Mouse (Mus musculus) heart, embryonic 11.5 days (tissue): ENCODE results near the gene Fabp6. TPM values are rescaled to one million over a fixed set of nuclear protein-coding genes. Genes with fewer than 3 reads are reported as not detected.

ENCODE experiments used
- ATAC-seq: fragments of 200-750 bp; cut with Nextera tagmentation; replicated peaks from 2 replicates; pipeline ENCODE4 v1.8.0; 2017; ENCODE audit warnings: moderate library complexity; ENCODE audit not compliant: insufficient number of reproducible peaks, low FRiP score, low TSS enrichment
- H3K27ac ChIP-seq: fragments of 300-500 bp; sonication (generic); 2 replicates; pipeline ENCODE4 v1.5.1; 2014; ENCODE audit warnings: mild to moderate bottlenecking, low read depth, low read length
- H3K27me3 ChIP-seq: fragments of 300-500 bp; sonication (generic); 2 replicates; pipeline ENCODE4 v1.6.1; 2014; ENCODE audit warnings: mild to moderate bottlenecking, low read length, mixed read lengths; ENCODE audit not compliant: control insufficient read depth, insufficient read depth
- H3K36me3 ChIP-seq: fragments of 300-500 bp; sonication (generic); 2 replicates; pipeline ENCODE4 v1.6.1; 2014; ENCODE audit warnings: mild to moderate bottlenecking, low read length, moderate library complexity, mixed read lengths; ENCODE audit not compliant: control insufficient read depth, insufficient read depth
- H3K4me1 ChIP-seq: fragments of 300-500 bp; sonication (generic); 2 replicates; pipeline ENCODE4 v1.6.1; 2014; ENCODE audit warnings: low read length; ENCODE audit not compliant: control insufficient read depth, insufficient read depth
- H3K4me2 ChIP-seq: fragments of 300-500 bp; sonication (generic); 2 replicates; pipeline ENCODE4 v1.6.1; 2014; ENCODE audit warnings: mild to moderate bottlenecking, moderate library complexity
- H3K4me3 ChIP-seq: fragments of 300-500 bp; sonication (generic); 2 replicates; pipeline ENCODE4 v1.5.1; 2014; ENCODE audit warnings: low read depth, low read length
- H3K9ac ChIP-seq: fragments of 300-500 bp; sonication (generic); 2 replicates; pipeline ENCODE4 v1.6.1; 2014; ENCODE audit warnings: mild to moderate bottlenecking, low read depth, low read length, moderate library complexity
- H3K9me3 ChIP-seq: fragments of 300-500 bp; sonication (generic); replicated peaks from 2 replicates; pipeline ENCODE4 v1.6.1; 2016; ENCODE audit warnings: low read length; ENCODE audit not compliant: control insufficient read depth
- WGBS: fragments of 180-500 bp; shearing (Covaris S2); extraction: QIAGEN DNeasy Blood & Tissue Kit; methylation state at CpG from one replicate; pipeline ENCODE4 v1.1.7; 2014; ENCODE audit not compliant: insufficient replicate concordance; 5-methylcytosine and 5-hydroxymethylcytosine counted together
- polyA plus RNA-seq: library from polyadenylated mRNA; unstranded; fragments of >200 nt; fragmentation: Nextera tagmentation; extraction: Ambion mirVana; gene quantifications from 2 replicates; pipeline ENCODE4 v1.2.1, GENCODE M21; 2014

The Fabp6 gene
- polyA plus RNA-seq, 1 experiment from 2014 or later = not detected

DNA sequence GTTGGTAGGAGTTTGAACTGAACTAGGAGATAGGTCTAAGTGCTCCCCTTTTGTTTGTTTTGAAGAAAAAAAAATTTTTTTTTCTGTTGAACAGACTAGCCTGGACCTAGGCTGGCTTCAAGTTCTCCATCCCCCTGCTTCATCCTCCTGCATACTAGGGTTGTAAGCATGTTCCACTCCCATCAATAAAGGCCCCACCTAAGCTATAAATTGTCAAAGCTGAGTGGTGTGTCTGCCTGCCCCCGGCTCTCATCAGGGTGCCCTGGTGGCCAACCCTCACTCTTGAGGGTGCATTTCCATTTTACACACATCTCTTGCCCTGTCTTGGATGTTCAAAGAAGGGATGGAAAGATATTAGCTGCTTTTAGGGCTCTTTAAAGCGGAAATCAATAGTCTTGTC lies 35.9 kb downstream of the Fabp6 start:
- no peak for ATAC-seq

DNA sequence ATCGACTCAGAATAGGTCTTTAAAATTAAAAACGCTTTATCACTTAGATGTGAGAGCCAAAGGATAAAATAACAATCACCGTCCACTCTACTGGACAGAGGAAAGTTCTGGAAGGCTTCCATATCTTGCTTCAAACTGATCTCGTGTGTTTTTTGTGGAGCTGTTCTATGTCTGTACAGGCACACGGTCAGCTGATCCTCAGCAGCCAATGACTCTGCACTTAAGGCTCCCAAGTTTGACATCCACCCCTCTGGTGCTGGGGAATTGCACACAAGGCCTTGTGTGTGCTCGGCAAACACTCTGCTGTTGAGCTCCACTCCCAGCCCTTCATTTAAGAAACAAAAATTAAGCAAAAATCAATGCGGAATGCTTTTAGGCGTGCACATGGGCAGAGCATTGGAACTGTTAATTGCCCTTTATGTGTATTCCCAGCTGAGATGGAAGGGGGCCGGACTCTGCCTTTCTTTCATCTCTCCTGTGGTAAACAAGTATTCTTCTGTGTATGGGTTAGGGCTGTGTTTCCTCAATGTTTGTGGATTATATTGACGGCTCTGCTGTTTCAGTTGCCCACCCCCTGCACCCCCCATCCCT lies 37.6 kb downstream of the Fabp6 start:
- H3K27me3 ChIP-seq = no peaks in the 10 kb centered on the region
- no peak overlapping the region for H3K9ac ChIP-seq
- peaks cover 58% of the 10 kb centered on the region for H3K4me1 ChIP-seq
- peak overlapping the region; percentile 65; the same call in 1 of the 2 replicates for H3K27ac ChIP-seq
- H3K36me3 ChIP-seq = no peaks in the 10 kb centered on the region
- ATAC-seq = no peak
- H3K9me3 ChIP-seq = no peaks in the 10 kb centered on the region
- 62% methylated on average over 10 of the region's 10 CpGs for WGBS
- no peak overlapping the region for H3K4me2 ChIP-seq
- no peak overlapping the region for H3K4me3 ChIP-seq

More for the DNA sequence above, 35.9 kb downstream of the Fabp6 start:
- no peaks in the 10 kb centered on the region for H3K9me3 ChIP-seq
- H3K9ac ChIP-seq = peak overlapping the region; percentile 13; the same call in 1 of the 2 replicates
- no peaks in the 10 kb centered on the region for H3K36me3 ChIP-seq
- no peak overlapping the region for H3K4me3 ChIP-seq
- no peaks in the 10 kb centered on the region for H3K27me3 ChIP-seq
- peaks cover 57% of the 10 kb centered on the region for H3K4me1 ChIP-seq
- WGBS = 44% methylated on average over 2 of the region's 2 CpGs
- H3K4me2 ChIP-seq = no peak overlapping the region
- peak overlapping the region; percentile 43 for H3K27ac ChIP-seq

DNA sequence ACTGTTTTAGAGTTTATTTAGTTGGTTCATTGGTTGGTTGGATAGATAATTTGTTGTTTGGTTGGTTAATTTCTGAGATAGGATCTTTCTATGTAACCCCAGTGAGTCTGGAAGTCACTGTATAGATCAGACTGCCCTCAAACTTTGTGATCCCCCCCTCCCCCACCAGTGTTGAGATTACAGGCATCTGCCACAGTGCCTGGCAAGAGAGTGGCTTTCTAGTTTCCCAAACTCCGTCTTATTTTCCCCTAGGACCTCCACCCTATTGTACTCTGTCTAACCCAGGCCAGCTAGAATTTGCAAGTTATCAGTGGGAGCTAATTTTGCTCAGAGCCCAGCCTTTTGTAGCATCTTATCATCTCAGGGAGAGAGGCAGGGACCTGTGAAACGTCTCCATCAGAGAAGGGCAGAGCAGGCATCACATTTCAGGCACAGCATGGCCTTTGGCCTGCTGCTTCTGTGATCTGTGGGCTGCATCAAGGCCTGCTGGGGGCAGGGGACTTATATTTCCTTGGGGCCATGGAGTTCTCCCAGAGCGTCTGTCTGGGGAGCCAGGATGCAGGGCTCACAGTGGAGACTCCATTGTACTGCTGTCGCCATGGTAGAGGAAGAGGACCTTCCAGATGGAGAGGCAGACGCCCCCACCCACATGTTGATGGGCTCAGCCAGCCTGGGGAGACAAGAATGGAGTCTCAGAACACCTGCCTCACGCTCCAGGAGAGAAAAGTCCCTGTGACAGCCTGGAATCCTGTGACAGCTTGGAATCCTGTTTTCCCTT lies 41.6 kb downstream of the Fabp6 start:
- 0 out of 2 replicates have a peak overlapping the region, but pooled peaks have one; percentile 4 for H3K4me2 ChIP-seq
- H3K27ac ChIP-seq = peak overlapping the region; percentile 81
- peak overlapping the region; percentile 49; the same call in 1 of the 2 replicates for H3K9ac ChIP-seq
- no peaks in the 10 kb centered on the region for H3K27me3 ChIP-seq
- no peaks in the 10 kb centered on the region for H3K9me3 ChIP-seq
- peaks cover 40% of the 10 kb centered on the region for H3K4me1 ChIP-seq
- H3K4me3 ChIP-seq = no peak overlapping the region
- peaks cover 7% of the 10 kb centered on the region; the same call in 1 of the 2 replicates for H3K36me3 ChIP-seq
- ATAC-seq = no peak
- 1% methylated on average over 5 of the region's 6 CpGs for WGBS

DNA sequence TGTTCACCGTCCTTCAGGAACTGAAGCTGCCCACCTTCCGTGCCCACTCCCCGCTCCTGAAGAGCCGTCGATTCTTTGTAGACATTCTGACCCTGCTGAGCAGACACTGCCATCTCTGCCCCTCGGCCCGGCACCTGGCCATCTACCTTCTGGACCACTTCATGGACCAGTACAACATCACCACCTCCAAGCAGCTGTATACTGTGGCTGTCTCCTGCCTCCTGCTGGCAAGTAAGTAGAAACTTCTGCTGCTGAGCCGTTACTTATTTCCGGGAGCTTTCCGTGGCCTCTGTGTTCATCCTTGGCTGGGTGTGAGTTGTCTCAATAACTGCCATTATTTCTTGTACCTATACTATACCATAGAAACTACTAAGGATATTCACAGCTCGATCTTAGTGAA lies 44.8 kb downstream of the Fabp6 start:
- Histone ChIP-seq H3K4me1 (peaks cover 37% of the 10 kb centered on the region), H3K4me2 (no peak overlapping the region), H3K9ac (no peak overlapping the region), H3K27ac (0 out of 2 replicates have a peak overlapping the region, but pooled peaks have one; percentile 22), H3K27me3 (no peaks in the 10 kb centered on the region), H3K9me3 (no peaks in the 10 kb centered on the region), H3K4me3 (no peak overlapping the region), H3K36me3 (peaks cover 7% of the 10 kb centered on the region; the same call in 1 of the 2 replicates)
- WGBS = 76% methylated on average over 11 of the region's 11 CpGs
- no peak for ATAC-seq

DNA sequence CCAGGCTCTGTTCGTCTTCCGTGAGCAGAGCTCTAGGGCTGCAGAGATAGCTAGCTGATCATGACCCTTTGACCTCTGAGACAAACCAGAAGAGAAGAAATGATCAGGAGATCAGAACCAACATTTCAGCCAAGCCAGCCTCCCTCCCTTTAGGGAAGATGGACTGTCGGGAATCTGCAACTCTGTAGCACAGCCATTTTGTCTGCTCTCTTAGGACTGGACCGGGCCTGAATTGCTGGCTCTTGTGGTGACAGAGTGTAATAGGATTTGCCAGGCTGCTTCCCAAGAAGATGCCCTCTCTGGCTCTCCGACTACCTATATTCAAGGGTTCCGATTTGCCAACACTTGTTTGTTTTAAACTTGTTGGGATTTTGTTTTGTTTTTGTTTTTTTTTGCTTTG lies 48.7 kb downstream of the Fabp6 start:
- H3K4me2 ChIP-seq = no peak overlapping the region
- H3K36me3 ChIP-seq = 0 out of 2 replicates have a peak, but pooled peaks cover 2% of the 10 kb centered on the region
- no peaks in the 10 kb centered on the region for H3K9me3 ChIP-seq
- H3K27me3 ChIP-seq = no peaks in the 10 kb centered on the region
- ATAC-seq = no peak
- peaks cover 51% of the 10 kb centered on the region for H3K4me1 ChIP-seq
- H3K27ac ChIP-seq = no peak overlapping the region
- H3K4me3 ChIP-seq = no peak overlapping the region
- WGBS = 53% methylated on average over 6 of the region's 6 CpGs
- no peak overlapping the region for H3K9ac ChIP-seq

DNA sequence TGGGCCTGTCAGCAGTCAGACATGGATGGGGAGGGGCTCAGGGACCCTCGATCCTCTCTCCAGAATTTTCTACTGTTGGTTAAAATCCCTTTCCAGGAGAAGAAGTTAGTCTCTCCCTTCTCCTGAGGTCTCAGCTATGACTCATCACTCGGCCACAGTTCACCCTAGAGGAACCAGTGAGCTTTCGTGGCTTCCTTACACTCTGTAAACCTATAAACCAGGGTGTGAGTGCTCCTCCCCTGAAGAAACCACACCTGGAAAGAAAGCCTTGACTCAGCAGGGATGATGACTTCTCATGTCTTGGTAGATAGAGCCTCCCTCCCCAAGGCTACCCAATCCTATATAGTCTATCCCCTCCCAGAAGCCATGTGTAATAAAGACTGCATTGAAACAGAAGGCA lies 49.6 kb downstream of the Fabp6 start:
- Histone ChIP-seq H3K9ac (no peak overlapping the region), H3K4me2 (no peak overlapping the region), H3K36me3 (0 out of 2 replicates have a peak, but pooled peaks cover under 1% of the 10 kb centered on the region), H3K27ac (no peak overlapping the region), H3K4me3 (no peak overlapping the region), H3K4me1 (peaks cover 54% of the 10 kb centered on the region), H3K27me3 (no peaks in the 10 kb centered on the region), H3K9me3 (no peaks in the 10 kb centered on the region)
- ATAC-seq = no peak
- WGBS = 78% methylated on average over 3 of the region's 3 CpGs

DNA sequence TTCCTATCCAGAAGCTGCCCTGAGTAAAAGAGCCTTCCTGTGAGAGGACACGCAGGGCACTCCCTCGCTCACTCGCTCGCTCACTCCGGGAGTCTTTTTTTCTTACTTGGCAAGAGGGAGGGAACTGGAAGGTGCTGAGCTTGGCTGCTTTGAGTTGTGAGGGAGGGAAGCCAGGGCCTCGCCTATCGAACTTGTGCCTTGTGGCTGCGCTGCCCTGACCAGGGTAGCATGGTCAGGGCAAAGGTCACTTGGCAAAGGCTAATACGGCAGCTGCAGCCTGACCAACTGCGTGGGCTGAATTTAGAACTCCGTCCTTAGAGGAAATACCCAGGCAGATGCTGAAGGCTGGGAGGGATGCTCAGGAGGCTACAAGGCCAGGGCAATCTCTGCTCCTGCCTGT lies 51.6 kb downstream of the Fabp6 start:
- no peaks in the 10 kb centered on the region for H3K27me3 ChIP-seq
- H3K4me2 ChIP-seq = no peak overlapping the region
- H3K4me3 ChIP-seq = no peak overlapping the region
- H3K36me3 ChIP-seq = no peaks in the 10 kb centered on the region
- WGBS = 37% methylated on average over 11 of the region's 11 CpGs
- no peak for ATAC-seq
- peak overlapping the region; percentile 97 for H3K27ac ChIP-seq
- H3K4me1 ChIP-seq = peaks cover 68% of the 10 kb centered on the region
- H3K9ac ChIP-seq = no peak overlapping the region; the same call in 1 of the 2 replicates
- no peaks in the 10 kb centered on the region for H3K9me3 ChIP-seq

DNA sequence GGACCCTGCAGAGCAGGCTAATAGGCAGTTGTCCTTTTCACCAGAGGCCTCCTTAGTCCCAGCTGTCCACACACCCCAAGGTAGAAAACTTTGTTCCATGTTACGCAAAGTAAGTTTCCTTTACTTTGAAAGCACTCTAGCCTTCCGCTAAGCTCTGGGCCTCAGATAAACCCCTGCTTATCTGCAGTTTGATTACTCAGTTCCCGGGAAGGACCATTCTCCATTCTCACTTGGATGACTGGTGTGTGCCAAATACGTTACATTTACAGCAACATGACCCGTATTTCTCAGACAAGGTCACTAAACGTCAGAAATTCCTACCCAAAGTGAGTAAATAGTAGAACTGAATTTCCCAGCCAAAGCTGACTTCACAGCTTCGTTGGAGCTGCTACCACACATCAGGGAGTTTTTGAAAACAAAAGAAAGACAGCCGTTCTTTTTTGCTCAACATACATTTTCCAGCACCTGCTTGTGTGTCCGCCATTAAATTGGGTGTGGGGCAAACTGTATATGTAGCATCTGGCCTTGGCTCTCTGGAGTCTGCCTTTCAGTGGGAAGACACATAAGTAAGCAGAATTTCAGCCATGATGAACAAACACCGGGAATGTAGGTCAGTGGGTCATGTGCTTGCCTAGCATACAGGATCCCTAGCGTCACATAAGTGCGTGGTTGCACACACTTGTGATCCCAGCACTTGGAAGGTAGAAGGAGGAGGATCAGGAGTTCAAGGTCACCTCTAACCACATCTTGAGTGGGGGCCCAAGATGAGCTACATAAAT lies 52.5 kb downstream of the Fabp6 start:
- Histone ChIP-seq H3K9ac (peak overlapping the region; percentile 56; the same call in 1 of the 2 replicates), H3K4me3 (no peak overlapping the region), H3K27me3 (no peaks in the 10 kb centered on the region), H3K27ac (peak overlapping the region; percentile 97), H3K36me3 (no peaks in the 10 kb centered on the region), H3K9me3 (no peaks in the 10 kb centered on the region), H3K4me2 (peak overlapping the region; percentile 43), H3K4me1 (peaks cover 68% of the 10 kb centered on the region)
- no peak for ATAC-seq
- 30% methylated on average over 12 of the region's 12 CpGs for WGBS
